9 mouse cellular contexts compared by ENCODE assay signal in the genomic region with DNA sequence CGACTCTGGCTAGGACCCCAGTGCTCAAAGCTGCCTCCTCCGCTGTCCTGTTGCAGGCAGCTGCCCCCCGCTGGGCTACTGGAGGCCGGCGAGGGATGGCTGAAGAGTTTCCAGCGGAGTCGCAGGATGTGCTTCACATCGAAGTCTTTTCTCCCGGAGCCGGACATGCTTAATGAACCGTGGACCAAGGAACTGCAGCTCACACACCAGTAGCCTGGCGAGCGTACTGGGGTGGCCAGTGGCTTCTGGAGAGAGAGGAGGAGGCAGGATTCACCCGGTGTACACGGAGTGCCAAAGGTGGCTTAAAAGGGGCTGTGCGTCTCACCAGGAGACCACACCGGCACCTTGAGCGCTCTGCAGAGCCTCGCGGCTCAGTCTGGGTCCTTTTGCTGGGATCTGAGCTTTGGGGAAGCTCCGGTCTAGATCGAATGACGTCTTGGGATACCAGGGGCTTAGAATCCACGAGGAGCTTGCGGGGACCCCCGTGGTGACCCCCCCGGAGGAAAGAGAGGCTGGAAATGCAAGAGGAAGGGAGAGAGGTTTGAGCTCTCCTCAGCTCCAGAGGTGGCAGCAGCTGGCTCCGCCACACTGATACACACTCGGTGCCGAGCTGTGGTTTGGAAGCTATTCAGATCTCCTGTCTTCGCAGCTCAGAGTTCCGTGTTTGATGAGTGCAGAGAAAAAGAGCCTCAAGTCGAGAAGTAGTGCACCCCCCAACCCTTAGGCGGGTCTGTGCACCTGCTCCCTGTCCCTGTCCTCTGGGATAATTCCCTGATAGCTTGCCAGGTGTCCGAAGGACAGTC. TPM values are rescaled to one million over a fixed set of nuclear protein-coding genes. Genes with fewer than 3 reads are reported as not detected.
DNase-seq lines count a peak whose midpoint lies in the region; ATAC-seq lines count a peak whose summit lies in the region.
"Had no signal": no experiment of that assay in that cellular context is flagged by ENCODE, and none has a peak within 500 bp of the region (broad histone marks: within the 10 kb centered on the region; RNA-seq: fewer than 3 reads in every experiment).

No protein-coding gene starts in this region.

- peaks cover 15% of the 10 kb centered on the region for H3K27me3 ChIP-seq in heart, embryonic 12.5 days (replicated peaks)
- H3K27me3 ChIP-seq in forebrain, embryonic 11.5 days (ENCODE audit: control insufficient read depth, insufficient read depth, low read length) = no peaks in the 10 kb centered on the region
- no peaks in the 10 kb centered on the region for H3K27me3 ChIP-seq in neural tube, embryonic 13.5 days

- H3K4me1 ChIP-seq in heart, embryonic 12.5 days (replicated peaks) = peaks cover 6% of the 10 kb centered on the region; the same call in 1 of the 2 replicates
- no peaks in the 10 kb centered on the region for H3K4me1 ChIP-seq in forebrain, embryonic 11.5 days (replicated peaks; ENCODE audit: control insufficient read depth, insufficient read depth, low read length)
- H3K4me1 ChIP-seq in neural tube, embryonic 13.5 days (replicated peaks) = peaks cover 21% of the 10 kb centered on the region

- no peak for DNase-seq in heart, postnatal 25 days (ENCODE audit: low spot score)
- DNase-seq in Muller cell, postnatal 12 days (ENCODE audit: inconsistent ontology term) = peak; percentile 59
- DNase-seq in forebrain, embryonic 11.5 days (ENCODE audit: low spot score) = peak; percentile 77
- peak; percentile 11 to 38 for DNase-seq in left cerebral cortex, postnatal 10 days (ENCODE audit: extremely low spot score in 1 of 2, low spot score in 2 of 2)
- DNase-seq in ovary, postnatal 14 days (ENCODE audit: low spot score) = no peak
- no peak for DNase-seq in adrenal gland, adult 2 months

- no peaks in the 10 kb centered on the region for H3K9me3 ChIP-seq in heart, embryonic 12.5 days (replicated peaks)
- H3K9me3 ChIP-seq in forebrain, embryonic 11.5 days (ENCODE audit: control insufficient read depth, low read length) = no peaks in the 10 kb centered on the region
- H3K9me3 ChIP-seq in neural tube, embryonic 13.5 days = no peaks in the 10 kb centered on the region

- H3K4me2 ChIP-seq in heart, embryonic 12.5 days = peak overlapping the region; percentile 98
- peak overlapping the region; percentile 99 for H3K4me2 ChIP-seq in forebrain, embryonic 11.5 days (ENCODE audit: low read depth, low read length, severe bottlenecking)
- peak overlapping the region; percentile 91 for H3K4me2 ChIP-seq in neural tube, embryonic 13.5 days

- ATAC-seq in heart, embryonic 12.5 days (ENCODE audit: insufficient number of reproducible peaks, low FRiP score) = 0 out of 2 replicates have a peak, but pooled peaks have one; percentile 39
- peak; percentile 85 for ATAC-seq in forebrain, embryonic 11.5 days (replicated peaks; ENCODE audit: low FRiP score)
- ATAC-seq in neural tube, embryonic 13.5 days (ENCODE audit: low read depth) = peak; percentile 94

- peak overlapping the region; percentile 52 for H3K4me3 ChIP-seq in heart, embryonic 12.5 days
- H3K4me3 ChIP-seq in forebrain, embryonic 11.5 days (ENCODE audit: low read depth, low read length) = peak overlapping the region; percentile 55
- H3K4me3 ChIP-seq in neural tube, embryonic 13.5 days = peak overlapping the region; percentile 59

- H3K27ac ChIP-seq in heart, embryonic 12.5 days (ENCODE audit: poor library complexity, severe bottlenecking) = no peak overlapping the region
- H3K27ac ChIP-seq in forebrain, embryonic 11.5 days (ENCODE audit: low read depth, low read length) = no peak overlapping the region
- peak overlapping the region; percentile 84 for H3K27ac ChIP-seq in neural tube, embryonic 13.5 days (replicated peaks)

- H3K9ac ChIP-seq in heart, embryonic 12.5 days = peak overlapping the region; percentile 42; the same call in 1 of the 2 replicates
- peak overlapping the region; percentile 63 for H3K9ac ChIP-seq in forebrain, embryonic 11.5 days (ENCODE audit: low read length)
- peak overlapping the region; percentile 78 for H3K9ac ChIP-seq in neural tube, embryonic 13.5 days

- H3K36me3 ChIP-seq in heart, embryonic 12.5 days = no peaks in the 10 kb centered on the region
- no peaks in the 10 kb centered on the region for H3K36me3 ChIP-seq in forebrain, embryonic 11.5 days (ENCODE audit: control insufficient read depth, insufficient read depth, low read length)
- no peaks in the 10 kb centered on the region for H3K36me3 ChIP-seq in neural tube, embryonic 13.5 days

- 2% methylated on average over 35 of the region's 35 CpGs for WGBS in heart, embryonic 12.5 days
- WGBS in forebrain, embryonic 11.5 days = under 1% methylated on average over 35 of the region's 35 CpGs
- under 1% methylated on average over 35 of the region's 35 CpGs for WGBS in neural tube, embryonic 13.5 days

- intact Hi-C loops in heart, postnatal 25 days (cut with DNase I) = no loop called here
- intact Hi-C loops in left cerebral cortex, postnatal 10 days (cut with DNase I) = no loop called here

RNA-seq across cellular contexts. Expression of gene Klhl1, which starts 0.6 kb away (rescaled TPM):
- polyA plus RNA-seq in heart, embryonic 12.5 days (2016; fragmentation: Nextera tagmentation; extraction: Ambion mirVana) = not detected in 2 replicates
- total RNA-seq in heart, postnatal 25 days (2021) = not detected
- polyA plus RNA-seq in forebrain, embryonic 11.5 days (2014; fragmentation: Nextera tagmentation; extraction: Ambion mirVana) = 0.15 and 0.21 TPM in 2 replicates
- total RNA-seq in left cerebral cortex, postnatal 10 days (2021) = 1 to 10 TPM; 4.1 to 5.7 TPM
- 4.6 and 5.5 TPM in 2 replicates for polyA plus RNA-seq in neural tube, embryonic 13.5 days (2015; fragmentation: Nextera tagmentation; extraction: Ambion mirVana)
- total RNA-seq in adrenal gland, adult 2 months (2021) = not detected
- not detected in 2 replicates for polyA plus RNA-seq in adrenal gland, adult 2 months (2012; rRNA removed)
- polyA plus RNA-seq: large intestine, adult 2 months had no signal

Comparison
In these comparisons a context has a peak if more than half of its experiments do, and no peak if none do; other contexts are left out.
1. ATAC-seq: peak in every context shown above with its lines; median percentile 94 in neural tube, embryonic 13.5 days; 85 in forebrain, embryonic 11.5 days; 39 in heart, embryonic 12.5 days.
2. DNase-seq: peak in Muller cell, postnatal 12 days (single experiment), forebrain, embryonic 11.5 days (single experiment) and left cerebral cortex, postnatal 10 days (2 of 2); none in heart, postnatal 25 days (single experiment), ovary, postnatal 14 days (single experiment) and adrenal gland, adult 2 months (single experiment).
3. Peak in every context shown above with its lines, with median percentiles within 50 percentile points of each other: H3K4me2 ChIP-seq, H3K4me3 ChIP-seq and H3K9ac ChIP-seq.